Mouse (Mus musculus) heart, adult 2 months (tissue): ENCODE measurements around the gene Pgc.

Experiments used
- CTCF ChIP-seq: fragments of 200-600 bp; IDR thresholded peaks from 2 replicates; pipeline ENCODE4 v1.8.1; 2022; ENCODE audit warnings: antibody characterized with exemption, mild to moderate bottlenecking, moderate library complexity
- POLR2A ChIP-seq: fragments of 200-500 bp; IDR thresholded peaks from 2 replicates; pipeline ENCODE4 v1.6.1; 2011; ENCODE audit warnings: mild to moderate bottlenecking, low read depth, low read length, control low read depth; ENCODE audit not compliant: insufficient read depth

DNA sequence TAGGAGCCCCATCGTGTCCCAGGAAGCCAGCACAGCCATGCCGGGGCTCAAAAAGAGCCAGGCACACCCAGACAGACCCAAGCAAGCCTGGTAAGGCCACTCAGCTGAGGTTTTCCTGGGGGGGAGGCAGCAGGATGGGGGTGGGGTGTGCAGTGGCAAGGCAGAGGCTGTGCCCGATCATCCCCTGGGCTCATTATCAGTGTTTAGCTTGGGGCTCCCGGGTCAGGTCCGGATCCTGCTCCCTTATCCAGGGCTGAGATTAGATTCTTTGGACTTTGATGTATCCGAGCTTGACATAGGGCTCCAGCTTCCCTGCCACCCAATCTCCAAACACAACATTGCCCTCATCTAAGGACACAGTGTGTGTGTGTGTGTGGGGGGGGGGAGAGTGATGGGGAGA is 14.8 kb upstream of the Pgc start:
- TF ChIP-seq POLR2A (no peak), CTCF (no peak)
